Mouse (Mus musculus) CH12.LX (cell line): ENCODE measurements around the gene Oas1d.

Experiments used
- CHD1 ChIP-seq: IDR thresholded peaks from 2 replicates; pipeline ENCODE4 v1.6.1; 2012; ENCODE audit warnings: low read depth, low read length, improper control_type of control experiment, inconsistent platforms
- CHD2 ChIP-seq: IDR thresholded peaks from 2 replicates; pipeline ENCODE4 v1.6.1; 2011; ENCODE audit warnings: low read length, improper control_type of control experiment
- CTCF ChIP-seq, 2 experiments: IDR thresholded peaks in 1 of 2; conservative IDR thresholded peaks in 1 of 2; 2 replicates each; pipeline ENCODE4 v1.5.1; 2011 to 2012; ENCODE audit warnings: low read depth in 2 of 2, low read length in 2 of 2, improper control_type of control experiment in 1 of 2, inconsistent platforms in 1 of 2, mild to moderate bottlenecking in 1 of 2, moderate library complexity in 1 of 2
- ETS1 ChIP-seq: conservative IDR thresholded peaks from 2 replicates; pipeline ENCODE4 v1.6.1; 2012; ENCODE audit warnings: low read depth, mild to moderate bottlenecking, inconsistent platforms, low read length, improper control_type of control experiment, moderate library complexity
- MXI1 ChIP-seq: IDR thresholded peaks from 2 replicates; pipeline ENCODE4 v1.6.1; 2011; ENCODE audit warnings: mild to moderate bottlenecking, low read depth, low read length, improper control_type of control experiment
- MYC ChIP-seq: IDR thresholded peaks from 2 replicates; pipeline ENCODE4 v1.6.1; 2011; ENCODE audit warnings: low read depth, mild to moderate bottlenecking, improper control_type of control experiment, low read length
- NELFE ChIP-seq: IDR thresholded peaks from 2 replicates; pipeline ENCODE4 v1.6.1; 2011; ENCODE audit warnings: low read depth, low read length, improper control_type of control experiment
- POLR2A ChIP-seq: IDR thresholded peaks from 2 replicates; pipeline ENCODE4 v1.6.1; 2011; ENCODE audit warnings: low read depth, mild to moderate bottlenecking, improper control_type of control experiment, low read length
- ZC3H11A ChIP-seq: IDR thresholded peaks from 2 replicates; pipeline ENCODE4 v1.6.1; 2012; ENCODE audit warnings: low read depth, mild to moderate bottlenecking, inconsistent platforms, low read length, improper control_type of control experiment
- ZMIZ1 ChIP-seq: IDR thresholded peaks from 2 replicates; pipeline ENCODE4 v1.6.1; 2012; ENCODE audit warnings: low read depth, mild to moderate bottlenecking, inconsistent platforms, low read length, improper control_type of control experiment

DNA sequence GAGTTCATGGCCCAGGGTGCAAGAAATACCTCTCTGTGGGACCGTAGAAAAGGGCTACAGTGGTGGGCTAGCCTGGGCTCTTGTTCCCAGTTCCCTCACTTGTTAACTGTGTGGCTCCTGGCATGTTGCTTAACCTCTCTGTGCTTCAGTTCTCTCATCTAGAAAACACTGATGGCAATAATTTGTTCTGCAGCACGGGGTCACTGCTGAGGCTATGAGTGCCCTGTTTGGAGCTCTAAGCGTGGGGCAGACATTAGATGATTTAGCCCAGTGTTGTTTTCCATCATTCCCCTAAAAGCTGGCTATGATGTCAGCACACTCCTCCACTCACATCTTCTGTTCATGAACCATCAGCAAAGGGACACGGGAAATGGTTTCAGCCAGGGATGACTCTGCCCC lies 53.8 kb downstream of the Oas1d start:
- no peak for TF ChIP-seq MXI1
- TF ChIP-seq CTCF (conservative IDR thresholded peaks at IDR 0.05 in 1 of 2, IDR thresholded peaks at IDR 0.05 in 1 of 2; ENCODE audit: low read depth in 2 of 2, low read length in 2 of 2), result 0 out of 4 replicates have a peak, but pooled peaks of 1 of the 2 experiments have one; percentile 4
- no peak for TF ChIP-seq MYC
- no peak for TF ChIP-seq CHD2
- TF ChIP-seq ETS1, result no peak
- TF ChIP-seq ZC3H11A, result no peak
- no peak for TF ChIP-seq POLR2A
- TF ChIP-seq CHD1, result no peak
- TF ChIP-seq NELFE, result no peak
- no peak for TF ChIP-seq ZMIZ1
